Mouse (Mus musculus): ENCODE measurements around the gene Ktn1. TPM values are rescaled to one million over a fixed set of nuclear protein-coding genes. Genes with fewer than 3 reads are reported as not detected.

The Ktn1 gene
- total and polyA plus RNA-seq, 2 experiments from 2014 or later: 23.5 to 66.8 TPM

DNA sequence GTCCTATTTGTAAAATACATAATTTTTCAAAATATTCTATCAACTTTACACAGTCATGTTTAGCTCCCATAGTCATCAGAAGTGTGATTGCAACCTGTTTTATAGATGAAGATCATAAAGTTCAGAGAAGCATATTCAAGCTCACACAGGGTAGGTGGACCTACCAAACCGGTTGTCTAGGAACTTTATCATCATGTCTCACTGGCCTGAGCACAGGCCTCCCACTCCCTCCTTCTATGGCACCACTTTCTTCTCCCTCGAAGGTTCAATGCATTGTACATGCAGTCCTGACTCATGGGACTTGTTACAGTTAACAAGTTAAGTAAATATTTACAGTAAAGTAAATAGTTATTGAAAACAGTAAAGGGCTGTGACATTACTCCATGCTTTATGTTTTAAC is 118.1 kb downstream of the Ktn1 start:
- Histone ChIP-seq H3K27me3 (ENCODE audit: insufficient read depth, low read length) (no peaks in the 10 kb centered on the region), H3K9me3 (ENCODE audit: low read length) (no peaks in the 10 kb centered on the region), H3K36me3 (ENCODE audit: insufficient read depth, low read length) (no peaks in the 10 kb centered on the region), H3K27ac (no peak overlapping the region), H3K9ac (replicated peaks; ENCODE audit: low read length) (no peak overlapping the region), H3K4me2 (ENCODE audit: low read depth, low read length) (no peak overlapping the region), H3K4me1 (ENCODE audit: insufficient read depth, low read length) (no peaks in the 10 kb centered on the region), H3K4me3 (ENCODE audit: low read length) (no peak overlapping the region)
- ATAC-seq (no peak), DNase-seq (ENCODE audit: low spot score) (no peak)
- no peak for TF ChIP-seq CTCF (IDR thresholded peaks at IDR 0.05; ENCODE audit: low read depth)
- WGBS: 83% methylated on average over 2 of the region's 2 CpGs

DNA sequence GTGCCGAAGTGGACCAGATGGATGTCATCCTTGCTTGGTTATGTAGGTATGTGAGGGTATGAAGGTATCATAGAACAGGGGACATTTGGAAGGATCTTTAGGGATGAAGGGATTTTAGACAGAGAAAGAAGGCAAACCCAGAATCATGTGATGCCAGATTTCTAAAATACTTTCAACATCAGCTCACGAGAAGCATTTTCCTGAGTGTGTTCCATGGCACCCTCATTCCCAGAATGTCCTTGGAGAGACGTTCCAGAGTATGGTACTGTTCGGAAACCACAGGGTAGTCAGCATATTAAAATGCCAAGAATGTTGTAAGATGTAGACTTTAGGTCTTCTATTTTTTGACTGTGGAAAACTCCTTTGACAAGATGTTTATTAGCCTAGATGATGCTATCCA is 123.2 kb downstream of the Ktn1 start:
- TF ChIP-seq CTCF (IDR thresholded peaks at IDR 0.05; ENCODE audit: low read depth): no peak
- Histone ChIP-seq H3K27me3 (ENCODE audit: insufficient read depth, low read length) (no peaks in the 10 kb centered on the region), H3K36me3 (ENCODE audit: insufficient read depth, low read length) (no peaks in the 10 kb centered on the region), H3K9ac (replicated peaks; ENCODE audit: low read length) (no peak overlapping the region), H3K27ac (no peak overlapping the region), H3K4me1 (ENCODE audit: insufficient read depth, low read length) (no peaks in the 10 kb centered on the region), H3K4me2 (ENCODE audit: low read depth, low read length) (no peak overlapping the region), H3K4me3 (ENCODE audit: low read length) (no peak overlapping the region), H3K9me3 (ENCODE audit: low read length) (no peaks in the 10 kb centered on the region)
- no peak for DNase-seq (ENCODE audit: low spot score)
- 90% methylated on average over 4 of the region's 4 CpGs for WGBS
- no peak for ATAC-seq

DNA sequence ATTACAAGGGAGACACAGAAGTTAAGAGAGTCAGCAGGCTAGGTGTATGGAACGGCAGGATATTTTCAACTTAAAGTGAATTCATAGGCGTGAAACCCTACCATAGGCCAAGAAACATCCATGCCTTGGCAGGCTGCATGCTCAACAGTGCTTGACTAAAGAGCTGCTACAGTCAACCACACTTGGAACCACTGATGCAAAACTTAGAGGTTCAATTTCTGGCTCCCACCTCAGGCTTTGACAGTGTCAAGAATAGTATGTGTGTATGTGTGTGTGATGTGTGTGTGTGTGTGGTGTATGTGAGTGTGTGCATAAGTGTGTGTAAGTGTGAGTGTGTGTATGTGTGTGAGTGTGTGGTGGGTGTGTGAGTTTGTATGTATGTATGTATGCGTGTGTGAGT is 127.3 kb downstream of the Ktn1 start:
- Histone ChIP-seq H3K27ac (no peak overlapping the region), H3K9me3 (ENCODE audit: low read length) (no peaks in the 10 kb centered on the region), H3K4me3 (ENCODE audit: low read length) (no peak overlapping the region), H3K4me2 (ENCODE audit: low read depth, low read length) (no peak overlapping the region), H3K36me3 (ENCODE audit: insufficient read depth, low read length) (no peaks in the 10 kb centered on the region), H3K4me1 (ENCODE audit: insufficient read depth, low read length) (no peaks in the 10 kb centered on the region), H3K9ac (replicated peaks; ENCODE audit: low read length) (no peak overlapping the region), H3K27me3 (ENCODE audit: insufficient read depth, low read length) (no peaks in the 10 kb centered on the region)
- no peak for TF ChIP-seq CTCF (IDR thresholded peaks at IDR 0.05; ENCODE audit: low read depth)
- 86% methylated on average over 3 of the region's 3 CpGs for WGBS
- ATAC-seq (no peak), DNase-seq (ENCODE audit: low spot score) (no peak)

DNA sequence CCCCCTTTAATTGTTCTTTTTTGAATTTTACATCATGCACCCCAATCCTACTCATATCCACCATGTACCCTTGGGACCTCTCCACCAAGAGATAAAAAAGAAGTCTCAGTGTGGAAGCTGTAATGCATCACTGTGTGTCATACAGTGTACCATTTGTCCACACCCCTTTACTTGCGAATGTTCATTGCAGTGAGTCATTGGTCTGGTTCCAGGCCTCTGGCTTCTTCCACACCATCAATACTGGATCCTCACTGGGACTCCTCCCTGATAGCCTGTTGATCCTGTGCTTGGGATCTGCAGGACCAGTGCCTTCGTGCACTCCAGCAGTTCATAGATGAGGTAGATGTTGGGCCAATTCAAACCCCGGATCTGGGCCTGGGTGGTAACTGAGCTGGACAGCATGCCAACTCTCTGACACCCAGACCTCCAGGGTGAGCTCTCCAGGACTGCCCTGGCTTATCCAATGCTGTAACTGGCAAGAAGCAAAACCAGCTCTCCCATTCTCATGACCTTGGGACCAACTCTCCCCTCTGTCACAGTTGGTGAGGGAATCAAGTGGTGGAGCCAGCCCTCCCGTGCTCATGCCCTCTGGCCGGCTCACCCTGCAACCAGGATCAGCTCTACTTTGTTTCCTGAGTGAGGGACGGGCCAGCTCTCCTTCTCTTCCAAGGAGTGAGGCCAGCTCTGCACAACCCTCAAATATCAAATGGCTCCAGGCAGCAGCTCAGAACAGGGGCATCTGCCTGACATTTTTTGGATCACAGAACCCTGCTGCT is 128.2 kb downstream of the Ktn1 start:
- Histone ChIP-seq H3K27ac (no peak overlapping the region), H3K9me3 (ENCODE audit: low read length) (no peaks in the 10 kb centered on the region), H3K4me1 (ENCODE audit: insufficient read depth, low read length) (no peaks in the 10 kb centered on the region), H3K4me3 (ENCODE audit: low read length) (no peak overlapping the region), H3K36me3 (ENCODE audit: insufficient read depth, low read length) (no peaks in the 10 kb centered on the region), H3K9ac (replicated peaks; ENCODE audit: low read length) (no peak overlapping the region), H3K4me2 (ENCODE audit: low read depth, low read length) (no peak overlapping the region), H3K27me3 (ENCODE audit: insufficient read depth, low read length) (no peaks in the 10 kb centered on the region)
- ATAC-seq: no peak
- TF ChIP-seq CTCF (IDR thresholded peaks at IDR 0.05; ENCODE audit: low read depth): no peak
- DNase-seq (ENCODE audit: low spot score): no peak
- 79% methylated on average over 6 of the region's 6 CpGs for WGBS

DNA sequence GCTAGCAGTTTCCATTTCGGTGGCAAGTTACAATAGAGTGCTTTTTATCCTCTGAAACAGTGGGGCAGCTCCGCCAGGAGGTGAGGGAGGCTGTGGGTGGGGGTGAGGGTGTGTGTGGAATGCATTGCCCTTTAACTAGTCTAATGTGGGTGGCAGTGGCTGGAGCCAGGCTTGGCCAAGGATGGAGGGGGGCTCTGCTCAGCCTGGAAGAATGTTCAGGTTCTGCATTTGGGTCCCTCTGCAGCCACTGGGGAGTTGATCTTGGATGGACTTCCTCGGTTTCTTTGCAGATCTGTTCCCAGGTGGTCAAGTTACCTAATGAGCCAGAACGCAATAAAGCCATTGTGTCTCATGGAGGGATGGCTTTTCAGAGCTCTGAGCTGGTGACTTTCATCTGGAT is 137.9 kb downstream of the Ktn1 start:
- no peaks in the 10 kb centered on the region for H3K9me3 ChIP-seq (ENCODE audit: low read length)
- H3K27me3 ChIP-seq (ENCODE audit: insufficient read depth, low read length): no peaks in the 10 kb centered on the region
- DNase-seq (ENCODE audit: low spot score) (no peak), ATAC-seq (no peak)
- 21% methylated on average over 4 of the region's 4 CpGs for WGBS
- no peak overlapping the region for H3K27ac ChIP-seq
- no peaks in the 10 kb centered on the region for H3K4me1 ChIP-seq (ENCODE audit: insufficient read depth, low read length)
- H3K4me2 ChIP-seq (ENCODE audit: low read depth, low read length): no peak overlapping the region
- no peak for TF ChIP-seq CTCF (IDR thresholded peaks at IDR 0.05; ENCODE audit: low read depth)
- H3K36me3 ChIP-seq (ENCODE audit: insufficient read depth, low read length): no peaks in the 10 kb centered on the region
- no peak overlapping the region for H3K9ac ChIP-seq (replicated peaks; ENCODE audit: low read length)
- no peak overlapping the region for H3K4me3 ChIP-seq (ENCODE audit: low read length)

Other genes with a start within 250 kb of the Ktn1 start
- gene Dlgap5, start 230.0 kb upstream of the Ktn1 start, total RNA-seq (2014; rRNA removed): 6.3 and 10.0 TPM in 2 replicates
- 5.5 and 6.5 TPM in 2 replicates for gene Dlgap5, start 230.0 kb upstream of the Ktn1 start, polyA plus RNA-seq (2015; fragmentation: Nextera tagmentation; extraction: Ambion mirVana)
- 20.6 and 62.0 TPM in 2 replicates for gene Fbxo34, start 198.0 kb upstream of the Ktn1 start, total RNA-seq (2014; rRNA removed)
- gene Fbxo34, start 198.0 kb upstream of the Ktn1 start, polyA plus RNA-seq (2015; fragmentation: Nextera tagmentation; extraction: Ambion mirVana): 39.7 and 41.0 TPM in 2 replicates
- 5.2 and 6.1 TPM in 2 replicates for gene Atg14, start 77.8 kb upstream of the Ktn1 start, total RNA-seq (2014; rRNA removed)
- gene Atg14, start 77.8 kb upstream of the Ktn1 start, polyA plus RNA-seq (2015; fragmentation: Nextera tagmentation; extraction: Ambion mirVana): 22.5 and 23.5 TPM in 2 replicates

Measured in hindbrain, postnatal 0 days (tissue).